Mouse (Mus musculus) ES-E14 (cell line): Measurements from ENCODE around the gene Fam222a. TPM values are rescaled to one million over a fixed set of nuclear protein-coding genes. Genes with fewer than 3 reads are reported as not detected.

Experiments used
- DNase-seq: peaks from one replicate; pipeline ENCODE4 v3.0.0-alpha.2; 2013; ENCODE audit warnings: low read depth, low spot score
- H3K27ac ChIP-seq: 2 replicates; pipeline ENCODE4 v1.5.1; 2012; ENCODE audit warnings: low read depth, mild to moderate bottlenecking, low read length, moderate library complexity, mixed read lengths; ENCODE audit not compliant: poor library complexity, insufficient read depth, severe bottlenecking
- H3K36me3 ChIP-seq: 2 replicates; pipeline ENCODE4 v1.6.1; 2012; ENCODE audit warnings: mild to moderate bottlenecking, low read length, moderate library complexity, mixed read lengths; ENCODE audit not compliant: control insufficient read depth, poor library complexity, insufficient read depth, severe bottlenecking
- H3K4me1 ChIP-seq, 2 experiments: fragments of 150-350 bp in 1 of 2; sonication (generic) in 1 of 2; 2 replicates each; pipeline ENCODE4 v1.6.1; 2012; ENCODE audit warnings: low read length in 2 of 2, mild to moderate bottlenecking in 1 of 2, mixed read lengths in 1 of 2; ENCODE audit not compliant: control insufficient read depth in 2 of 2, insufficient read depth in 2 of 2, poor library complexity in 1 of 2
- H3K4me3 ChIP-seq, 2 experiments: fragments of 150-350 bp in 1 of 2; sonication (generic) in 1 of 2; 2 replicates each; pipeline ENCODE4 v1.5.1; 2012; ENCODE audit warnings: low read length in 2 of 2, low read depth in 1 of 2, mild to moderate bottlenecking in 1 of 2, mixed read lengths in 1 of 2; ENCODE audit not compliant: insufficient read depth in 1 of 2, poor library complexity in 1 of 2, severe bottlenecking in 1 of 2
- H3K9ac ChIP-seq: 2 replicates; pipeline ENCODE4 v1.6.1; 2012; ENCODE audit warnings: low read depth, mild to moderate bottlenecking, low read length, mixed read lengths; ENCODE audit not compliant: poor library complexity, insufficient read depth, severe bottlenecking
- H3K9me3 ChIP-seq: fragments of 150-350 bp; sonication (generic); 2 replicates; pipeline ENCODE4 v1.6.1; 2012; ENCODE audit warnings: low read depth, mild to moderate bottlenecking, low read length; ENCODE audit not compliant: control insufficient read depth, insufficient read depth
- CHD2 ChIP-seq: IDR thresholded peaks from 2 replicates; pipeline ENCODE4 v1.6.1; 2014; ENCODE audit warnings: mild to moderate bottlenecking, low read depth, low read length, inconsistent platforms
- HCFC1 ChIP-seq: IDR thresholded peaks from 2 replicates; pipeline ENCODE4 v1.6.1; 2012; ENCODE audit warnings: low read length, inconsistent platforms, borderline replicate concordance; ENCODE audit not compliant: insufficient read depth
- MAFK ChIP-seq: IDR thresholded peaks from 2 replicates; pipeline ENCODE4 v1.6.1; 2014; ENCODE audit warnings: mild to moderate bottlenecking, low read depth, low read length, inconsistent platforms; ENCODE audit not compliant: insufficient read depth
- ZC3H11A ChIP-seq: IDR thresholded peaks from 2 replicates; pipeline ENCODE4 v1.6.1; 2012; ENCODE audit warnings: low read depth, mild to moderate bottlenecking, inconsistent platforms, low read length, borderline replicate concordance
- ZNF384 ChIP-seq: IDR thresholded peaks from 2 replicates; pipeline ENCODE4 v1.6.1; 2012; ENCODE audit warnings: low read depth, low read length, inconsistent platforms
- in situ Hi-C, 2 experiments: fragments of 600-800 bp; cut with MboI; formaldehyde crosslinking; loops; one replicate each; pipeline ENCODE4 v1.15.1; 2025; ENCODE audit warnings: low sequenced_read_pairs in 2 of 2, inconsistent platforms in 1 of 2; ENCODE audit not compliant: unreplicated experiment in 2 of 2
- total RNA-seq: library from RNA; depleted of rRNA; stranded (reverse); fragments of 300-350 nt; gene quantifications from 2 replicates; pipeline ENCODE4 v1.2.3, GENCODE M21; 2012

Fam222a gene
- total RNA-seq, 1 experiment: 1.2 TPM

- in situ Hi-C loops: no loop called here
- Histone ChIP-seq H3K36me3 (peaks cover 2% of the 10 kb centered on the region; the same call in 1 of the 2 replicates), H3K4me3 (no peak overlapping the region), H3K9ac (no peak overlapping the region), H3K27ac (no peak overlapping the region), H3K9me3 (no peaks in the 10 kb centered on the region), H3K4me1 (peaks cover 8 to 23% of the 10 kb centered on the region in 2 experiments; a peak in 3 of 4 replicates)
- TF ChIP-seq ZNF384: no peak
- TF ChIP-seq HCFC1: no peak
- no peak for TF ChIP-seq CHD2
- no peak for TF ChIP-seq MAFK
- TF ChIP-seq ZC3H11A: no peak
- no peak for DNase-seq
These were observed 5.2 kb downstream of the Fam222a start for GRCm38 (mm10) chr5:114572997-114573396.

- H3K36me3 ChIP-seq: peaks cover 2% of the 10 kb centered on the region; the same call in 1 of the 2 replicates
- TF ChIP-seq ZC3H11A (no peak), MAFK (no peak), CHD2 (no peak), ZNF384 (no peak), HCFC1 (no peak)
- no peaks in the 10 kb centered on the region for H3K9me3 ChIP-seq
- in situ Hi-C loops: no loop called here
- no peak overlapping the region for H3K27ac ChIP-seq
- H3K9ac ChIP-seq: no peak overlapping the region
- no peak for DNase-seq
- H3K4me3 ChIP-seq: no peak overlapping the region
- peaks cover 8 to 18% of the 10 kb centered on the region in 2 experiments; a peak in 3 of 4 replicates for H3K4me1 ChIP-seq
These were observed 6.3 kb downstream of the Fam222a start for GRCm38 (mm10) chr5:114573920-114574628.

- Histone ChIP-seq H3K4me1 (peaks cover 8 to 17% of the 10 kb centered on the region in 2 experiments; a peak in 3 of 4 replicates), H3K9ac (no peak overlapping the region)
These were observed 7.2 kb downstream of the Fam222a start for GRCm38 (mm10) chr5:114575010-114575409.

GRCm38 (mm10) chr5:114575530-114575929, 7.7 kb downstream of the Fam222a start:
- Histone ChIP-seq H3K4me3 (no peak overlapping the region), H3K9me3 (no peaks in the 10 kb centered on the region), H3K36me3 (peaks cover 2% of the 10 kb centered on the region; the same call in 1 of the 2 replicates), H3K9ac (no peak overlapping the region), H3K27ac (no peak overlapping the region), H3K4me1 (peaks cover 8 to 13% of the 10 kb centered on the region in 2 experiments; a peak in 3 of 4 replicates)
- in situ Hi-C loops: no loop called here
- TF ChIP-seq HCFC1: no peak
- TF ChIP-seq ZNF384: no peak
- no peak for DNase-seq

More at GRCm38 (mm10) chr5:114575010-114575409, 7.2 kb downstream of the Fam222a start:
- Histone ChIP-seq H3K36me3 (peaks cover 2% of the 10 kb centered on the region; the same call in 1 of the 2 replicates), H3K9me3 (no peaks in the 10 kb centered on the region), H3K27ac (no peak overlapping the region), H3K4me3 (no peak overlapping the region)
- no peak for DNase-seq
- in situ Hi-C loops: no loop called here
- no peak for TF ChIP-seq HCFC1
- no peak for TF ChIP-seq CHD2
- no peak for TF ChIP-seq ZC3H11A
- TF ChIP-seq ZNF384: no peak
- no peak for TF ChIP-seq MAFK

- H3K4me3 ChIP-seq: no peak overlapping the region
- H3K9me3 ChIP-seq: no peaks in the 10 kb centered on the region
- no peak for DNase-seq
- peaks cover 5 to 12% of the 10 kb centered on the region in 2 experiments; a peak in 2 of 4 replicates for H3K4me1 ChIP-seq
- no peak overlapping the region for H3K9ac ChIP-seq
- H3K36me3 ChIP-seq: peaks cover 2% of the 10 kb centered on the region; the same call in 1 of the 2 replicates
- in situ Hi-C loops: no loop called here
- no peak overlapping the region for H3K27ac ChIP-seq
- TF ChIP-seq HCFC1 (no peak), ZNF384 (no peak), MAFK (no peak), ZC3H11A (no peak), CHD2 (no peak)
These were observed 8.3 kb downstream of the Fam222a start for GRCm38 (mm10) chr5:114575986-114576605.
